Mouse (Mus musculus) heart, adult 2 months (tissue): Measurements from ENCODE around the gene Mrpl10. TPM values are rescaled to one million over a fixed set of nuclear protein-coding genes. Genes with fewer than 3 reads are reported as not detected.

Source experiments
- DNase-seq, 2 experiments: peaks; one replicate each; pipeline ENCODE4 v3.0.0; 2021
- H3K27ac ChIP-seq: fragments of 200-600 bp; 2 replicates; pipeline ENCODE4 v1.8.1; 2022
- H3K27me3 ChIP-seq: fragments of 200-500 bp; 2 replicates; pipeline ENCODE4 v1.6.1; 2012; ENCODE audit warnings: mild to moderate bottlenecking, low read length, inconsistent platforms, mixed read lengths; ENCODE audit not compliant: control insufficient read depth, insufficient read depth
- H3K36me3 ChIP-seq: fragments of 200-500 bp; 2 replicates; pipeline ENCODE4 v1.6.1; 2012; ENCODE audit warnings: low read length, inconsistent platforms; ENCODE audit not compliant: control insufficient read depth, insufficient read depth
- H3K4me1 ChIP-seq: fragments of 200-500 bp; 2 replicates; pipeline ENCODE4 v1.6.1; 2011; ENCODE audit warnings: low read length; ENCODE audit not compliant: control insufficient read depth, insufficient read depth
- H3K4me3 ChIP-seq: fragments of 200-600 bp; 2 replicates; pipeline ENCODE4 v1.8.1; 2022
- H3K79me2 ChIP-seq: fragments of 200-500 bp; replicated peaks from 2 replicates; pipeline ENCODE4 v1.6.1; 2012; ENCODE audit warnings: mild to moderate bottlenecking, inconsistent platforms, low read length, moderate library complexity, mixed read lengths; ENCODE audit not compliant: control insufficient read depth, insufficient read depth
- H3K9ac ChIP-seq: fragments of 200-500 bp; 2 replicates; pipeline ENCODE4 v1.6.1; 2012; ENCODE audit warnings: low read depth, mild to moderate bottlenecking, control low read depth, inconsistent platforms, low read length, mixed read lengths
- CTCF ChIP-seq: fragments of 200-600 bp; IDR thresholded peaks from 2 replicates; pipeline ENCODE4 v1.8.1; 2022; ENCODE audit warnings: antibody characterized with exemption, mild to moderate bottlenecking, moderate library complexity
- EP300 ChIP-seq: fragments of 200-500 bp; IDR thresholded peaks from 2 replicates; pipeline ENCODE4 v1.6.1; 2011; ENCODE audit warnings: low read depth, low read length, control low read depth; ENCODE audit not compliant: insufficient read depth
- POLR2A ChIP-seq: fragments of 200-500 bp; IDR thresholded peaks from 2 replicates; pipeline ENCODE4 v1.6.1; 2011; ENCODE audit warnings: mild to moderate bottlenecking, low read depth, low read length, control low read depth; ENCODE audit not compliant: insufficient read depth
- WGBS: fragments of 180-500 bp; shearing (Covaris S2); methylation state at CpG from one replicate; pipeline ENCODE4 v1.1.7; 2018; 5-methylcytosine and 5-hydroxymethylcytosine counted together
- intact Hi-C: fragments of 180-260 bp; cut with DNase I; formaldehyde crosslinking; loops from one replicate; pipeline ENCODE4 v1.15.1; 2025
- polyA plus RNA-seq: library from polyadenylated mRNA; depleted of rRNA; stranded (reverse); fragments of >200 nt; gene quantifications from 2 replicates; pipeline ENCODE4 v1.2.3, GENCODE M21; 2012
- total RNA-seq, 2 experiments: library from RNA; stranded (reverse); gene quantifications; 2 replicates each; pipeline ENCODE4 v1.2.3; 2021

Gene Mrpl10
- total and polyA plus RNA-seq, 3 experiments = 76.4 to 91.4 (median 87.2) TPM

DNA sequence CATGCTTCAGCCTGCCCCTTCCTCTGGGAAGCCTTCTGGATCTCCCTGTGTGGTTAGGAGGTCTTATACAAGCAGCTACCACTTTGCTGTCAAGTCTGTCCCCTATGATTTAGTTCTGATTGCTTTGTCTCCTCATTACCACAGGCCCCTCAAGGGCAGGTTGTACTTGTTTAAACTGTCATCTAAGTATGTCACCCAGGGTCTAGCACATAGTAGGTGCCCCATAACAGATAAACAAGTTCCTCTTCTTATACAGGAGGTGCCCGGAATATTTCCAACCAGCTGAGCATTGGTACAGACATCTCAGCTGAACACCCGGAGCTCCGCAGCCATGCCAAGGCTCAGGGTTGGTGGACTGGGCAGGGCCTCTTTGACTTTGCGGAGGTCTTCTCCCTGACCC is 8.9 kb upstream of the Mrpl10 start:
- H3K36me3 ChIP-seq = no peaks in the 10 kb centered on the region
- no peaks in the 10 kb centered on the region for H3K27me3 ChIP-seq
- H3K79me2 ChIP-seq = no peaks in the 10 kb centered on the region
- 92% methylated on average over 4 of the region's 4 CpGs for WGBS
- no peak for DNase-seq
- intact Hi-C loops = no loop called here
- no peaks in the 10 kb centered on the region; the same call in 1 of the 2 replicates for H3K4me1 ChIP-seq
- TF ChIP-seq POLR2A = no peak
- TF ChIP-seq CTCF = no peak
- TF ChIP-seq EP300 = no peak
- no peak overlapping the region for H3K27ac ChIP-seq
- H3K9ac ChIP-seq = no peak overlapping the region
- no peak overlapping the region for H3K4me3 ChIP-seq

DNA sequence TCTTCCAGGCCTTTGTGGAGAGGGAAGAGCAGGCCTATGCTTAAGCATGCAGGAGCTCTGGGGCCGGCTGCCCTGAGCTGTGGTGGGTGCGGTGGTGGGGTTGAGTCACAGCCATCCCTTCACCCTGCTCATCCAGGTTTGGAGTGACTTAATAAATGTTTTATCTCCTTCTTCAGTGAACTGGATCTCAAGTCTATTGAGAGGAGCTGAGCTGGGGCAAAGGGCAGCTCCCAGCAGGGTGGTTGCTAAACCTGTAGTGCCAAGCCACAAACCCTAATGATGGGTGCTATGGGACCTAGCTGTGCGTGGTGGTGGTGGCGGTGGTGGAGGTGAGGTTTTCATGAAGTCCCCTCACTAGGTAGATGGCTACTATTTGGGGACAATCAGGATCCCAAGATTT is 7.6 kb upstream of the Mrpl10 start:
- no peak overlapping the region for H3K4me3 ChIP-seq
- no peak overlapping the region for H3K9ac ChIP-seq
- H3K27me3 ChIP-seq = no peaks in the 10 kb centered on the region
- H3K36me3 ChIP-seq = no peaks in the 10 kb centered on the region
- no peaks in the 10 kb centered on the region for H3K79me2 ChIP-seq
- 96% methylated on average over 4 of the region's 4 CpGs for WGBS
- no peak for TF ChIP-seq POLR2A
- TF ChIP-seq CTCF = no peak
- TF ChIP-seq EP300 = no peak
- no peak overlapping the region for H3K27ac ChIP-seq
- intact Hi-C loops = no loop called here
- DNase-seq = no peak
- H3K4me1 ChIP-seq = no peaks in the 10 kb centered on the region; the same call in 1 of the 2 replicates

DNA sequence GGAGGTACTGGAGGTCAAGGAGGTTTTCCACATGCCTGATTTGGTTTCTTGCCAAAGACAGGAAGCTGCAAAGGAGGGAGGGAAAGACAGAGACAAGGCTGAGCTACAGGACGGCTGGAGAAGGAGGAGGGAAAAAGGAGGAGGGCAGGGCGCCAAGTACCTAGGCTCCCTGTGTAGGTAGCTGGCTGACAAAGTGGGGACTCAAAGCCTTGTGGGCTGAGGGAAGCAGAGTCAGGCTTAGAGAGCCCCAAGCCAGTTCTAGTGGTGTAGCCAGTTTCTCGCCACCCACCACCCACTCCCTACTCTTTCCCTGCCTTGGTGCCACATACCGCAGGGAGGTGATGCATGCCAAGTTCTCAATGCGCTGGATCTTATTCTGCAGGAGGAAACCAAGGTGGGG is 5.2 kb upstream of the Mrpl10 start:
- Histone ChIP-seq H3K27me3 (no peaks in the 10 kb centered on the region), H3K4me1 (peaks cover 3% of the 10 kb centered on the region), H3K4me3 (no peak overlapping the region), H3K9ac (no peak overlapping the region), H3K79me2 (no peaks in the 10 kb centered on the region), H3K36me3 (no peaks in the 10 kb centered on the region), H3K27ac (no peak overlapping the region)
- intact Hi-C loops = no loop called here
- no peak for TF ChIP-seq CTCF
- TF ChIP-seq POLR2A = no peak
- no peak for TF ChIP-seq EP300
- DNase-seq = no peak
- WGBS = 65% methylated on average over 5 of the region's 5 CpGs

DNA sequence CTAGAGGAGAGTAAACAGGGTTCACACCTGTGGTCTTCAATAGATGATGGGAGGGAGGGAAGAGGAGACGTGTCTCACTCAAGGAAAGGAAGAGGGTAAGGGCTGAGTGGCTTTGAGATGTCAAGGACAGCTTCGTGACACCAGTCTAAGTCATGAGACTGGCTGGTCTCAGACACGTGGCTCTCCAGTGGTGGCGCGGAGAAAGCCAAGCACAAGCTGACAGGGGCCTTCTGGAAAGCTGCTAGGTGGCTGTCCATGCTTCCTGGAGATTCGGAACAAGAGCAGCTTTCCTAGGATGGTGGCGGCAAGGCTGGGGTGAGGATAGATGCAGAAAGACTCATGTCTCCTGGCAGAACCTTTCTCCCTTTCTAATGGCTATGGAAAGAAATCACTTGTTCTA is 2.5 kb upstream of the Mrpl10 start:
- no peak for TF ChIP-seq EP300
- no peak for TF ChIP-seq CTCF
- TF ChIP-seq POLR2A = no peak
- no peaks in the 10 kb centered on the region for H3K36me3 ChIP-seq
- H3K27ac ChIP-seq = no peak overlapping the region
- no peak overlapping the region for H3K9ac ChIP-seq
- H3K79me2 ChIP-seq = no peaks in the 10 kb centered on the region
- H3K27me3 ChIP-seq = no peaks in the 10 kb centered on the region
- H3K4me3 ChIP-seq = no peak overlapping the region
- H3K4me1 ChIP-seq = peaks cover 3% of the 10 kb centered on the region
- no peak for DNase-seq
- intact Hi-C loops = no loop called here
- WGBS = 52% methylated on average over 7 of the region's 7 CpGs

DNA sequence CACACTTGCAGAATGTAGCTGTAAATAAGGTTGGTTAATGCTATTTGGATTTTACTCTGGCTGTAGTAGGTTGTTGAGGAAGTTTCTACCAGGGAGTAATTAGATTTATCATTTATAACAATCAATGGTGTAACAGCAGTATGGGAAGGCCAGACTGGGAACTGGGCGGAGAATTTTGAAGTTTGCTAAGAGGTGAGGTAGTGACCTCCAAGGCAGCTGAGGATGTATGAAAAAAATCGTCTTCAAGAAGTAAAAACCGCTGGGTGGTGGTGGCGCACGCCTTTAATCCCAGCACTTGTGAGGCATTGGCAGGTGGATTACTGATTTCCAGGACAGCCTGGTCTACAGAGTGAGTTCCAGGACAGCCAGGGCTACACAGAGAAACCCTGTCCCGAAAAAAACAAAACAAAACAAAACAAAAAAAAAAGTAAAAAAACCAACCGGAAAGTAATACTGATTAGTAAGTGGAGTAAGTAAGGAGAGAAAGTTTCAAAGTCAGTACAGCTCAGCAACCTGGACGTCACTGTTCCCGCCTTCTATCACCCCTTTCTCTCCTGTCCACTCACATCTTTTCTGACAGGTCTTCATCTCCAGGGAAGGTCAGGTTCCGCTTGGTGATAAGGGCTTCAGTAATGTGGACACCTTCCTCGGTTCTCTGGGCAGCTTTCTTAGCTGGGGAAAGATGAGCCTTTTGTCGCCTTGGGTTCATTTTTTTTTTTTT is 899 bp upstream of the Mrpl10 start:
- WGBS = 32% methylated on average over 12 of the region's 12 CpGs
- intact Hi-C loops = no loop called here

DNA sequence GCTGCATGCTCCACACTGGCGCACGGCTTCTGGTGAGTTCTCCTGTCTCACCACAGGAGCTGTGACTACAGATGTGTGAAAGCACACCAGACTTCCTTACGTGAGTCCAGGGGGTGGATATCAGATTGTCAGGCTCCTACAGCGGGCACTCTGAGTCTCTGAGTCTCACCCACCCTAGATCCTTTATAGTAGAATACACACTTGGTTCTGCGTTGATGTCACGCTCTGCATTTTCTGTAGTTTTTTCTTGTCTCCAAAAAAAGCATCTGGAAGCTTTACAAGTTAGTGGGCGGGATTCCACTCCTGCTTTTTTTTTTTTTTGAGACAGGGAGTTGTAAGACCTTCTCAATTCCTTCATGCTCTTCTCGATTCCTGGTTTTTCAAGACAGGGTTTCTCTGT is 3.5 kb downstream of the Mrpl10 start:
- Histone ChIP-seq H3K27ac (no peak overlapping the region), H3K79me2 (no peaks in the 10 kb centered on the region), H3K9ac (no peak overlapping the region), H3K36me3 (no peaks in the 10 kb centered on the region), H3K4me3 (no peak overlapping the region), H3K27me3 (no peaks in the 10 kb centered on the region), H3K4me1 (peaks cover 3% of the 10 kb centered on the region)
- WGBS = 83% methylated on average over 8 of the region's 8 CpGs
- intact Hi-C loops = no loop called here
- no peak for DNase-seq
- no peak for TF ChIP-seq CTCF
- TF ChIP-seq POLR2A = no peak
- no peak for TF ChIP-seq EP300

More for the DNA sequence above, 899 bp upstream of the Mrpl10 start:
- no peaks in the 10 kb centered on the region for H3K27me3 ChIP-seq
- no peaks in the 10 kb centered on the region for H3K36me3 ChIP-seq
- H3K4me3 ChIP-seq = no peak overlapping the region; the same call in 1 of the 2 replicates
- no peaks in the 10 kb centered on the region for H3K79me2 ChIP-seq
- H3K27ac ChIP-seq = no peak overlapping the region; the same call in 1 of the 2 replicates
- no peak for TF ChIP-seq CTCF
- TF ChIP-seq POLR2A = no peak
- no peak for TF ChIP-seq EP300
- no peak for DNase-seq
- H3K9ac ChIP-seq = no peak overlapping the region; the same call in 1 of the 2 replicates
- H3K4me1 ChIP-seq = peaks cover 3% of the 10 kb centered on the region
